Mouse (Mus musculus): ENCODE results near the gene Zfp57.
A peak's percentile ranks its signal among the peaks of the same experiment; 100 is the strongest.

Zfp57 gene

GRCm38 (mm10) chr17:37045611-37046311 is 44.8 kb downstream of the Zfp57 start, which contains the start of gene Gabbr1:
Gabbr1 (plus strand) TSS chr17:37045966.
- peak; percentile 80 for DNase-seq (ENCODE audit: low read depth, low spot score)

DNA sequence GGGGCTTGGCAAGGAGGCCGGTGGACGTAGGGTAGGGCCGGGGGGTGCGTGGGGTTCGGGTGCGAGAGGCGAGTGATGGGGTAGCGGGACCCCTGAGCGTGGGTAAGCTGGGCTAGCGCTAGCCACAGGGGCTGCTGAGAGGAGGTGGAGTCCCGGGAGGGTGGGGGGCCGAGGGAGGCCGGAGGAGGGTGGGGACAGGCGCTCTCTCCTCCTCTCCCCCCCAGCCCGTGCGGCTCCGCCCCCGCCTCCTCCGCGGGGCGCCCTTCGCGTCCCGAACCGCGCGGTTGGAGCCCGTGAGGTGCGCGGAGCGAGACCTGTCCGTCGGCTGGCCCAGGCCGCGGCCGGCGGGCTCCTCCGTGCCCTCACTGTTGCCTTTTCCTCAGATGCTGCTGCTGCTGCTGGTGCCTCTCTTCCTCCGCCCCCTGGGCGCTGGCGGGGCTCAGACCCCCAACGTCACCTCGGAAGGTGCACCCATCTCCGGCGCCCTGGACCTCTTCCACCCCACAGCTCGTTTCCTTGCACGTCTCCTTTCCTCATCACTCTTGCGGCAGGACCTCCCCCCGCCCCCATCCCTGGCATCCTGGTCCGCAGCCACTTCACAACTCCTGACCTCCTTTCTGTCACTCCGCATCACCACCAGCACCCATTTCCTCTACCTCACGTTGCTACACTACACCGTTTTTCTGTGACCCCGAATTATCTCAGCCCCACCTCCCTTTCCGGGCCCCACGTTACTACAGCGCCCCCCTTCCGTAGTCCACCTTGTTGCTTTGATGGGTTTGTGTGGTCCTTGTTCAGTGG is 45.5 kb downstream of the Zfp57 start:
- peak; percentile 40 for DNase-seq (ENCODE audit: low read depth, low spot score)

GRCm38 (mm10) chr17:37047332-37047976 is 46.5 kb downstream of the Zfp57 start:
- no peak for DNase-seq (ENCODE audit: low read depth, low spot score)

DNA sequence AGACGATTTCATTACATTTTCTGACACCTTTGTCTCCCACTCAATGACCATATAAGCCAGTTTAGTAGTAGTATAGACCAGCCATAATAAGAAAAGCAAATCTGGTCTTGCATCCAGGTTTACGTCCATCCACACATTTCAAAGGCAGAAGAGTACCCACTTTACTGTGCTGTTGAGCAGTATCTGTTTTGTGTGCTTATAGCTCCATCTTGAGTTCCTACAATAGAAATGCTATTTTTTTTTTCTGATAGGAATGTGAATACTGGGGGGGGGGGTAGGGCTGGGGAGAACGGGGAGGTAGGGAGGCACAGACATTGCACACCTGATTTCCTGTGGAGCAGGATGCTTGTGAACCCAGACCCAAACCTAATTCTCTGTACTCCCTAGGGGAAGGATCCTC is 47.0 kb downstream of the Zfp57 start:
- DNase-seq (ENCODE audit: low read depth, low spot score) = no peak

- DNase-seq (ENCODE audit: low read depth, low spot score) = no peak
Observed at GRCm38 (mm10) chr17:37048383-37048782, 47.4 kb downstream of the Zfp57 start.

DNA sequence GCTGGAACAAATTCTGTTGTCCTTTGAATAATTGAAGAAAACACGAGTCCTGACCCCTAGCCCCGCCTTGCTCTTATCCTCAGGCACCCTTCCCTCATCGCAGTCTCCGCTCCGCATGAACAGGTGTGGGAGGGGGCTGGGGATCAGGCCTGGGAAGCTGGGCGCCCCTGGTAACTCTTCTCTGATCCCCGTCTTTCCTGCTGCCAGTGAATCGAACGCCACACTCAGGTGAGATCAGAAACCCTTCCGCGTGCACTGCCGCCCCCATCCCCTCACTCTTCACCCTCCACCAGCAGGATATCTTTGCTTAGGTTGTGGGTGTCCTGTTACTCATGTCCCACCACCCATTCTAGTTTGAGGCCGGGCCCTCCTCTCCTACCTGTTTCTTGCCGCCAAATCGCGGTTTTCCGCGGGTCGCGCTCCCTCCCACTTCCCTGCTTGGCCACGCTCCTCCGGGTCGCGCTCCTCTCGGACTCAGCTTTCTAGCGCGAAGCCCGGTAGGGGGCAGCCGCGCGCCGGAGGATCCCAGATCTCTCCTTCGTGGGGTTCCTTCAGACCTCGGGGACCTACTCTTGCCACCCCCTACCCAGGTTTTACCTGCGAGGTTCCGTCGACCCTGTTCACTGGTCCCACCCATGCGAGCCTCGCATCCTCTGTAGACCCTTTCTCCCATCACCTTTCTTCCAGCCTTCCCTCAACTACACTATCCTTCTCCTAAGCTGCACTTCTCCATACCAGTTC is 48.8 kb downstream of the Zfp57 start:
- peak; percentile 52 for DNase-seq (ENCODE audit: low read depth, low spot score)

- peak; percentile 73 for DNase-seq (ENCODE audit: low read depth, low spot score)
Observed at GRCm38 (mm10) chr17:37050399-37050798, 49.4 kb downstream of the Zfp57 start.

- no peak for DNase-seq (ENCODE audit: low read depth, low spot score)
Observed at GRCm38 (mm10) chr17:37050876-37051275, 49.9 kb downstream of the Zfp57 start.

DNA sequence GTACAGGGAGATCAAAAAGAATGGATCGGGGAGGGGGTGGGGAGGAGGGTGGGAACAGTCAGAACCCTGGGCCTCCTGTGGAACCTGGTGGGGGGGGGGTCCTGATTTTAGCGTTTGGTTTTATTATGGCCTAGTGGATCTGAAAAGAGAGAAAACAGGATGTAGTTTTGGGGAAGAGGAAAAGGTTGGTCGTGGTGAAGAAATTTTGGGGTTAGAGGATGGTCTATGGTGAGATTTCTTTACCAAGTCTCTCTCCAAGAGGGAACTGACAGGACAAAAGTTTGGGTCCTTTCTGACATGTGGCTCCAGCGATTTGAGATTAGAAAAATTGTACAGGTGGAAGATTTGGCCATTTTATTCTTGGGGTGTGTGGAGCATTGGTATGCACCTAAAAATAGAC is 50.8 kb downstream of the Zfp57 start:
- no peak for DNase-seq (ENCODE audit: low read depth, low spot score)

GRCm38 (mm10) chr17:37056957-37057356 is 56.0 kb downstream of the Zfp57 start:
- no peak for DNase-seq (ENCODE audit: low read depth, low spot score)
